Comparison of ENCODE assay signal across 9 mouse cellular contexts in genomic region chr7:19284763-19285162, GRCm38 (mm10). TPM values are rescaled to one million over a fixed set of nuclear protein-coding genes. Genes with fewer than 3 reads are reported as not detected.
DNase-seq lines count a peak whose midpoint lies in the region; TF ChIP-seq lines count a peak whose summit lies in the region.
"Had no signal": no experiment of that assay in that cellular context is flagged by ENCODE, and none has a peak within 500 bp of the region (broad histone marks: within the 10 kb centered on the region; RNA-seq: fewer than 3 reads in every experiment).

No protein-coding gene starts in this region.

- H3K4me3 ChIP-seq in spleen, adult 2 months (ENCODE audit: extremely low read depth, insufficient read depth, insufficient read length) = no peak overlapping the region

- H3K4me1 ChIP-seq in spleen, adult 2 months (ENCODE audit: control insufficient read depth, insufficient read depth, insufficient read length) = peaks cover 4% of the 10 kb centered on the region; the same call in 1 of the 2 replicates

- DNase-seq in gastrocnemius, postnatal 10 days = peak; percentile 61
- no peak for DNase-seq in gastrocnemius, postnatal 25 days
- peak in 1 of 2 experiments; percentile 48 for DNase-seq in spleen, adult 2 months (ENCODE audit: low read depth in 1 of 2, low spot score in 2 of 2)
- DNase-seq in spleen, postnatal 36 days (ENCODE audit: low spot score in 2 of 2) = no peak
- peak; percentile 65 to 85 for DNase-seq in cerebellum, postnatal 25 days
- peak; percentile 44 to 82 for DNase-seq in kidney, postnatal 36 days
- DNase-seq in naive thymus-derived CD4-positive, alpha-beta T cell, adult 2 months (ENCODE audit: low read depth) = peak; percentile 79
- DNase-seq in gastrocnemius, adult 18-20 months (ENCODE audit: low spot score) = no peak

- peak; percentile 25; the same call in 1 of the 2 replicates for TF ChIP-seq CTCF in spleen, adult 2 months (IDR thresholded peaks at IDR 0.05; ENCODE audit: extremely low read depth, insufficient read depth, insufficient read length, insufficient replicate concordance)

- H3K36me3 ChIP-seq in spleen, adult 2 months (ENCODE audit: control insufficient read depth, insufficient read depth, low read length) = no peaks in the 10 kb centered on the region

- H3K27me3 ChIP-seq in spleen, adult 2 months (ENCODE audit: control insufficient read depth, insufficient read depth, low read length) = peaks cover 12% of the 10 kb centered on the region

- no peak for TF ChIP-seq POLR2A in spleen, adult 2 months (IDR thresholded peaks at IDR 0.05; ENCODE audit: low read depth, low read length)

- no peak overlapping the region for H3K27ac ChIP-seq in spleen, adult 2 months (ENCODE audit: insufficient read depth, low read length)
- H3K27ac ChIP-seq: macrophage had no signal

- WGBS in spleen, adult 2 months = 31% methylated on average over 4 of the region's 4 CpGs

RNA-seq across cellular contexts. Expression of gene Rtn2, which starts 2.3 kb away (rescaled TPM):
- 100 to 1,000 TPM; 669 to 730 TPM for total RNA-seq in gastrocnemius, postnatal 10 days (2021)
- 100 to 1,000 TPM; 943 to 950 TPM for total RNA-seq in gastrocnemius, postnatal 25 days (2021)
- 7.7 and 9.1 TPM in 2 replicates for polyA plus RNA-seq in spleen, adult 2 months (2012; rRNA removed)
- total RNA-seq in gastrocnemius, adult 18-20 months (2021) = 1,000 to 10,000 TPM; 1,025 to 1,102 TPM

RNA-seq across cellular contexts. Expression of gene Ppm1n, which starts 4.9 kb away (rescaled TPM):
- not detected for total RNA-seq in gastrocnemius, postnatal 10 days (2021)
- not detected for total RNA-seq in gastrocnemius, postnatal 25 days (2021)
- 2.1 and 3.3 TPM in 2 replicates for polyA plus RNA-seq in spleen, adult 2 months (2012; rRNA removed)
- under 1 TPM; 0.30 to 0.36 TPM for total RNA-seq in gastrocnemius, adult 18-20 months (2021)
- polyA plus RNA-seq: macrophage had no signal

RNA-seq across cellular contexts. Expression of gene Vasp, which starts 13.1 kb away (rescaled TPM):
- total RNA-seq in gastrocnemius, postnatal 10 days (2021) = 10 to 100 TPM; 35.7 to 53.5 TPM
- 10 to 100 TPM; 16.3 to 18.0 TPM for total RNA-seq in gastrocnemius, postnatal 25 days (2021)
- polyA plus RNA-seq in spleen, adult 2 months (2012; rRNA removed) = 335 and 437 TPM in 2 replicates
- 10 to 100 TPM; 11.6 to 22.2 TPM for total RNA-seq in gastrocnemius, adult 18-20 months (2021)

RNA-seq across cellular contexts. Expression of gene Fosb, which starts 25.1 kb away (rescaled TPM):
- total RNA-seq in gastrocnemius, postnatal 10 days (2021) = 1 to 10 TPM in 1 of 2 experiments, under 1 TPM in 1; 0.80 to 1.7 TPM
- under 1 TPM; 0.43 to 0.64 TPM for total RNA-seq in gastrocnemius, postnatal 25 days (2021)
- polyA plus RNA-seq in spleen, adult 2 months (2012; rRNA removed) = 1.6 and 1.9 TPM in 2 replicates
- 1 to 10 TPM in 1 of 2 experiments, under 1 TPM in 1; 0.57 to 2.5 TPM for total RNA-seq in gastrocnemius, adult 18-20 months (2021)

RNA-seq across cellular contexts. Expression of gene Opa3, which starts 56.6 kb away (rescaled TPM):
- total RNA-seq in gastrocnemius, postnatal 10 days (2021) = 10 to 100 TPM; 36.9 to 37.8 TPM
- total RNA-seq in gastrocnemius, postnatal 25 days (2021) = 10 to 100 TPM; 39.4 to 41.3 TPM
- polyA plus RNA-seq in spleen, adult 2 months (2012; rRNA removed) = 14.7 and 17.7 TPM in 2 replicates
- total RNA-seq in gastrocnemius, adult 18-20 months (2021) = 10 to 100 TPM; 41.3 to 47.1 TPM

Comparison
In these comparisons a context has a peak if more than half of its experiments do, and no peak if none do; other contexts are left out.
1. DNase-seq: peak in gastrocnemius, postnatal 10 days (single experiment), cerebellum, postnatal 25 days (2 of 2), kidney, postnatal 36 days (2 of 2) and naive thymus-derived CD4-positive, alpha-beta T cell, adult 2 months (single experiment); none in gastrocnemius, postnatal 25 days (single experiment), spleen, postnatal 36 days (0 of 2) and gastrocnemius, adult 18-20 months (single experiment).